Mouse (Mus musculus): Measurements from ENCODE around the gene Echs1. TPM values are rescaled to one million over a fixed set of nuclear protein-coding genes. Genes with fewer than 3 reads are reported as not detected.

Echs1 gene
- polyA plus RNA-seq (2014; fragmentation: Nextera tagmentation; extraction: Ambion mirVana): 158 and 171 TPM in 2 replicates

DNA sequence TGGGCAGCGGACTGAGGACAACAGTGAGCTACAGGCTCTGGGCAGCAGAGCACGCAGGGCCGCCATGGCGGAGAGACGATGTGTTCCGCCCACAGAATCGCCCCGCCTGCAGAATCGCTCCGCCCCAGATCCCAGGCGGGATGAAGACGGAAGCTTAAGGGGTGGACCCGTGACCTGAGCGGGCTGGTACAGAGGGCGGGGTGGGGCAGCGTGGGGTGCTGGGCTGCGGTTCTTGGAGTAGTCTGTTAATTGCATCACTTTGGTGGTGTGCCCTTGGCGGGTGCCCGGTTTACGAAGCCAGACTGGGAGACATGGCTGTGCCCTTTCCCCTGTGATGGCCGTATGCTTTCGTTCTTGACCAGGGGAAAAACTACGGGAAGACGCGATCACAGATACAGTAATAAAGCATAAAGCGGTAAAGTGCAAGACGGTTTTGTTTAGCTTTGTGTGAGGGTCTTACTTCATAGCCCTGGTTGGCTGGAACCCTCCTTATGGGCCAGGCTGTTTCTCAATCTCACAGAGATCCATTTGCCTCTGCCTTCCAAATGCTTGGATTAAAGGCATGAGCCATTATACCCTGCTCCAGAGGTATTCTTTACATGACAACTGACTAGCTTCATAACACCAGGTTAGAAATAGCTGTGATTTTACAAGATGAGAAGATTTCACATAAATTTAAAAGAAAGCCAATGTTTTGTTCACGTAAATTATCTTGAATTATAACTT, at the start of gene Echs1:
Gene Echs1, minus strand, starts transcription at position 148 of the 726 bp plus-strand sequence.
- Histone ChIP-seq H3K4me1 (ENCODE audit: control insufficient read depth, insufficient read depth, low read length) (no peaks in the 10 kb centered on the region), H3K9me3 (ENCODE audit: control insufficient read depth, low read depth, low read length) (no peaks in the 10 kb centered on the region), H3K9ac (replicated peaks; ENCODE audit: low read depth, low read length) (peak within 1 kb of the TSS; percentile 78), H3K4me2 (replicated peaks; ENCODE audit: low read depth, low read length) (peak within 1 kb of the TSS; percentile 91), H3K27ac (ENCODE audit: low read length) (peak within 1 kb of the TSS; percentile 78), H3K27me3 (ENCODE audit: control insufficient read depth, insufficient read depth, low read length) (no peaks in the 10 kb centered on the region), H3K4me3 (ENCODE audit: low read depth, low read length) (peak within 1 kb of the TSS; percentile 78), H3K36me3 (ENCODE audit: control insufficient read depth, insufficient read depth, low read length) (peaks cover 5% of the 10 kb centered on the region)
- peak; percentile 93 for ATAC-seq (ENCODE audit: insufficient number of reproducible peaks, insufficient read depth, low FRiP score, low read depth)
- 3% methylated on average over 28 of the region's 28 CpGs for WGBS

DNA sequence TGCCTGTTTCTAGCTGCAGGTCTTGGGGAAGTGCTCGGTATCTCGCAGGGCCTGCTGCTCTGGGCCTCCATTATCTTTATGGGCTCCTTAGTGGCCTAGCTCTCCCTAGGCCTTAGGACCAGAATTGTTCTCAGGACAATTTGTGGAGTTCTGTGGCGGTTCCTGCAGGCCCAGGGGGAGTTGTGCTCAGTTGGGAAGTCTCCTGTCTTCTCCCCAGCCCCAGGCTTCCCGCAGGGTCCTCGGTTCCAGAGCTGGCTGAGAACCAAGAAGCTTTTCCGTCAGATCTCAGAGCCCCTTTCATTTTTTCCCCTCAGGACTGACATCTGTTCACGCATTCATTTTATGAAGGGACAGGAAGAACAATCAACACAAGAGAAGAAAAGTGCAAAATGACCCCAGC, 48.4 kb upstream of the Echs1 start, which contains the start of gene Olfr522:
Gene Olfr522, minus strand, starts transcription at position 101 of the 400 bp plus-strand sequence.
- 76% methylated on average over 7 of the region's 7 CpGs for WGBS
- Histone ChIP-seq H3K27me3 (ENCODE audit: control insufficient read depth, insufficient read depth, low read length) (no peaks in the 10 kb centered on the region), H3K4me1 (ENCODE audit: control insufficient read depth, insufficient read depth, low read length) (no peaks in the 10 kb centered on the region), H3K36me3 (ENCODE audit: control insufficient read depth, insufficient read depth, low read length) (no peaks in the 10 kb centered on the region), H3K4me2 (replicated peaks; ENCODE audit: low read depth, low read length) (no peak within 1 kb of the TSS), H3K9me3 (ENCODE audit: control insufficient read depth, low read depth, low read length) (no peaks in the 10 kb centered on the region), H3K27ac (ENCODE audit: low read length) (no peak within 1 kb of the TSS), H3K4me3 (ENCODE audit: low read depth, low read length) (no peak within 1 kb of the TSS), H3K9ac (replicated peaks; ENCODE audit: low read depth, low read length) (no peak within 1 kb of the TSS)
- ATAC-seq (ENCODE audit: insufficient number of reproducible peaks, insufficient read depth, low FRiP score, low read depth): no peak

DNA sequence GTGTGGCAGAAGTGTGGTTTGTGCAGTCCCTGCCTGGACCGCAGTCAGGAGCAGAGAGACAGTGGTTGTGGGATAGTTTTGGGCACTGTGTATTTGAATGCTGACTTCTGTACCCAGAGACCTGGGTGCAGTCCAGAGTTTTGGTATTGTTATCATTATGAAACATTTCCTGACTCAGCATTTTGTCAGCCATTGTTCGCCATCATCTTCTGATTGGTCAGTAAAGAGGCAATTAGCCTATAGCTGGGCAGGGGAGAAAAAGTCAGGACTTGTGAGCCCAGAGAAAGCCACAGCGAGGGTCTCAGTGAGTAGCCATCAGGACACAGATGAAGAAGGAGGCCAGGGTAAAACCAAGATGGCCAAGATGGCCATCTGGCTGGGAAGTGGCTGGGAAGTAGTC, 44.1 kb upstream of the Echs1 start:
- no peak for ATAC-seq (ENCODE audit: insufficient number of reproducible peaks, insufficient read depth, low FRiP score, low read depth)
- Histone ChIP-seq H3K27ac (ENCODE audit: low read length) (no peak overlapping the region), H3K27me3 (ENCODE audit: control insufficient read depth, insufficient read depth, low read length) (no peaks in the 10 kb centered on the region), H3K4me1 (ENCODE audit: control insufficient read depth, insufficient read depth, low read length) (no peaks in the 10 kb centered on the region), H3K9ac (replicated peaks; ENCODE audit: low read depth, low read length) (no peak overlapping the region), H3K4me3 (ENCODE audit: low read depth, low read length) (no peak overlapping the region), H3K4me2 (replicated peaks; ENCODE audit: low read depth, low read length) (no peak overlapping the region), H3K9me3 (ENCODE audit: control insufficient read depth, low read depth, low read length) (no peaks in the 10 kb centered on the region), H3K36me3 (ENCODE audit: control insufficient read depth, insufficient read depth, low read length) (no peaks in the 10 kb centered on the region)
- 85% methylated on average over 3 of the region's 3 CpGs for WGBS

DNA sequence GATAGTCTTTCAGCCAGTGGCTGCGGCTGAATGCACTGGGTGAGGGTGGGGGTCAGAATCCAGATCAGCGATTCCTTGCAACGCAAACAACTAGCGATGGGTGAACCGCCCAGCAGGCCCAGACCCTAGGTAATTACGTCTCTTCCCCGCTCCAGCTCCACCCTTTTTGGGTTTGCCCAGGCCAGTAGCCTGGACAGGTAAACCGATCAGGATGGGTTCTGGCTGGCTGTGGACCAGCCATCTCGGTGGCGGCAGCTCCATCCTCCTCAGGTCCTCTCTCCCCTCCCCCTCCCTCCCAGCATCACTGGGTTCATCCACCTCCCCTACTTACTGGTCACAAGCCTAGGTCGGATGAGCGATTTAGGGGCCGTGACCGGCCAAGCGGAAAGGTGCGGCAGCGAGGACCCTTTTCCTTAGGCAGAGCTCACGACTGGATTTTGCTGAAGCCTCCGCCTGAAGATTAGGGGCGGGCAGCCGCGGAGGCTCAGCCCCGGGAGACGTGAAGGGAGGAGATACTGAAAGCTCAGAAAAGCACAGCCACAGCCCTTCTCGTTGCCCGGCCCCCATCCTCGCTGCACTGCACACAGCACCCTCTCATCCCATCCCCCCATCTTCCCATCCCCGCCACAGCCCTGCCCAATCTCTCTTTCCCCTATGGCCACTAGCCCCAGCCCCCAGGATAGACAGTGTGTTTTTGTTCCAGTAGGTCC, 38.1 kb upstream of the Echs1 start, which contains the start of gene Sprn:
Gene Sprn, minus strand, starts transcription at position 660 of the 710 bp plus-strand sequence.
- no peak for ATAC-seq (ENCODE audit: insufficient number of reproducible peaks, insufficient read depth, low FRiP score, low read depth)
- no peaks in the 10 kb centered on the region for H3K9me3 ChIP-seq (ENCODE audit: control insufficient read depth, low read depth, low read length)
- peaks cover 5% of the 10 kb centered on the region for H3K4me1 ChIP-seq (ENCODE audit: control insufficient read depth, insufficient read depth, low read length)
- peak within 1 kb of the TSS; percentile 34 for H3K4me2 ChIP-seq (replicated peaks; ENCODE audit: low read depth, low read length)
- no peaks in the 10 kb centered on the region for H3K36me3 ChIP-seq (ENCODE audit: control insufficient read depth, insufficient read depth, low read length)
- no peak within 1 kb of the TSS for H3K27ac ChIP-seq (ENCODE audit: low read length)
- WGBS: 3% methylated on average over 28 of the region's 28 CpGs
- peak within 1 kb of the TSS; percentile 20; the same call in 1 of the 2 replicates for H3K4me3 ChIP-seq (ENCODE audit: low read depth, low read length)
- peaks cover 11% of the 10 kb centered on the region; the same call in 1 of the 2 replicates for H3K27me3 ChIP-seq (ENCODE audit: control insufficient read depth, insufficient read depth, low read length)
- no peak within 1 kb of the TSS for H3K9ac ChIP-seq (replicated peaks; ENCODE audit: low read depth, low read length)

DNA sequence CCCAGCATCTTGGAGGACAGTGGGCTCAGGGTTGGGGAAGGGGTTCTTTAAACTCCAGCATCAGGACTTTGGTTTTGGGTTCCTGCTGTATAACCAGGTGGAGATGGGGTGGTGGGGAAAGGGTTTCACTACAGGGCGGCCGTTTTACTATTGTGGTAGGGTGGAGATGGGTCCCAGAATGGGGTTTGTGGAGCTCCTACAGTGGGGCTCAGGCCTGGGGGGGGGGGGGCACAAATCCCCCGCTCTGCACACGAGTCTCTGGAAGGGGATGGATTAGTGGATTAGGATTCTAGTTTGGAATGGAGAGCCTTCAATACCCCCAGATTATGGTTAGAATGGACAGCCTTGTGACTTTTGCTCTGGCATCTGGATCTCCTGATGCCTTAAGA, 37.5 kb upstream of the Echs1 start:
- H3K9ac ChIP-seq (replicated peaks; ENCODE audit: low read depth, low read length): no peak overlapping the region
- no peak overlapping the region for H3K27ac ChIP-seq (ENCODE audit: low read length)
- H3K9me3 ChIP-seq (ENCODE audit: control insufficient read depth, low read depth, low read length): no peaks in the 10 kb centered on the region
- H3K4me3 ChIP-seq (ENCODE audit: low read depth, low read length): 0 out of 2 replicates have a peak overlapping the region, but pooled peaks have one; percentile 20
- no peaks in the 10 kb centered on the region for H3K36me3 ChIP-seq (ENCODE audit: control insufficient read depth, insufficient read depth, low read length)
- H3K4me1 ChIP-seq (ENCODE audit: control insufficient read depth, insufficient read depth, low read length): peaks cover 5% of the 10 kb centered on the region
- peak overlapping the region; percentile 34 for H3K4me2 ChIP-seq (replicated peaks; ENCODE audit: low read depth, low read length)
- 28% methylated on average over 4 of the region's 4 CpGs for WGBS
- peaks cover 11% of the 10 kb centered on the region; the same call in 1 of the 2 replicates for H3K27me3 ChIP-seq (ENCODE audit: control insufficient read depth, insufficient read depth, low read length)
- ATAC-seq (ENCODE audit: insufficient number of reproducible peaks, insufficient read depth, low FRiP score, low read depth): no peak

DNA sequence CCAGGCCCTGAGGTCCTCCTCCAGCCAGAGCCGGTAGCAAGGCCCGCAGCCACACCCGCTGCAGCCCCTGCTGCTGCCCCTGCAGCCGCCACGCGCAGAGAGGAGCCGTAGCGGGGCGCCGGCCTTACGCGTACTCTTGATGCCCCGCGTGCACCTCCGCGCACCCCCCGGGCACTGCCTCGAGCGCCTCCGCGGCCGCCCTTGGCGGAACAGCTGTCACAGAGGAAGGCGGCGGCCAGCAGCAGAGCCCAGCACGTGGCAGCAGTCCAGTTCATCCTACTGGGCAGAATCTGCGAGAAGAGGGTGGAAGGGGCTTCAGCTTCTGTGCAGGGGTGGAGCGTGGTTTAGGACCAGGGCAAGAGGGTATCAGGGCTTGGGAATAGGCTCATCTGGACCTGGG, 37.1 kb upstream of the Echs1 start:
- H3K4me3 ChIP-seq (ENCODE audit: low read depth, low read length): 0 out of 2 replicates have a peak overlapping the region, but pooled peaks have one; percentile 20
- WGBS: 4% methylated on average over 28 of the region's 28 CpGs
- ATAC-seq (ENCODE audit: insufficient number of reproducible peaks, insufficient read depth, low FRiP score, low read depth): no peak
- H3K4me2 ChIP-seq (replicated peaks; ENCODE audit: low read depth, low read length): peak overlapping the region; percentile 31
- H3K9me3 ChIP-seq (ENCODE audit: control insufficient read depth, low read depth, low read length): no peaks in the 10 kb centered on the region
- H3K27ac ChIP-seq (ENCODE audit: low read length): no peak overlapping the region
- H3K36me3 ChIP-seq (ENCODE audit: control insufficient read depth, insufficient read depth, low read length): no peaks in the 10 kb centered on the region
- H3K9ac ChIP-seq (replicated peaks; ENCODE audit: low read depth, low read length): peak overlapping the region; percentile 26; the same call in 1 of the 2 replicates
- peaks cover 11% of the 10 kb centered on the region; the same call in 1 of the 2 replicates for H3K27me3 ChIP-seq (ENCODE audit: control insufficient read depth, insufficient read depth, low read length)
- peaks cover 5% of the 10 kb centered on the region for H3K4me1 ChIP-seq (ENCODE audit: control insufficient read depth, insufficient read depth, low read length)

DNA sequence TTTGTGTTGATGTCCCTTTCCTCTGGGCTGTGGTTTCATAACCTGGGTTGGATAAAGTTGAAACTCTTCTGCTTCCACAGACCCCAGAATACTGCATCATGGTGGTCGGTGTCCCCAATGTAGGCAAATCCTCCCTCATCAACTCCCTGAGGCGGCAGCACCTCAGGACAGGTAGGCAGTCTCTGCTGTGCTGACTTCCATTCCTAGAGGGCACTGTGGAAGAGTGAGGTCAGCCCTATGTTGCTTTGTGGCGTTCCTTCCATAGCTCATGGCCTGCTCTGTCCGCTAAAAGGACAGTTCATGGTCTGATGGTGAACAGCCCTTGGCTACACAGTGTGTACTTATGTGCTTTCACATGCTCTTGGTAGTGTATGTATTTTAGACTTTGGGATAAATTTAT, 28.3 kb upstream of the Echs1 start:
- no peaks in the 10 kb centered on the region for H3K4me1 ChIP-seq (ENCODE audit: control insufficient read depth, insufficient read depth, low read length)
- 88% methylated on average over 4 of the region's 4 CpGs for WGBS
- H3K36me3 ChIP-seq (ENCODE audit: control insufficient read depth, insufficient read depth, low read length): no peaks in the 10 kb centered on the region; the same call in 1 of the 2 replicates
- H3K4me3 ChIP-seq (ENCODE audit: low read depth, low read length): no peak overlapping the region
- no peak overlapping the region for H3K4me2 ChIP-seq (replicated peaks; ENCODE audit: low read depth, low read length)
- H3K27ac ChIP-seq (ENCODE audit: low read length): no peak overlapping the region
- H3K9ac ChIP-seq (replicated peaks; ENCODE audit: low read depth, low read length): no peak overlapping the region
- H3K9me3 ChIP-seq (ENCODE audit: control insufficient read depth, low read depth, low read length): no peaks in the 10 kb centered on the region
- no peak for ATAC-seq (ENCODE audit: insufficient number of reproducible peaks, insufficient read depth, low FRiP score, low read depth)
- no peaks in the 10 kb centered on the region for H3K27me3 ChIP-seq (ENCODE audit: control insufficient read depth, insufficient read depth, low read length)

DNA sequence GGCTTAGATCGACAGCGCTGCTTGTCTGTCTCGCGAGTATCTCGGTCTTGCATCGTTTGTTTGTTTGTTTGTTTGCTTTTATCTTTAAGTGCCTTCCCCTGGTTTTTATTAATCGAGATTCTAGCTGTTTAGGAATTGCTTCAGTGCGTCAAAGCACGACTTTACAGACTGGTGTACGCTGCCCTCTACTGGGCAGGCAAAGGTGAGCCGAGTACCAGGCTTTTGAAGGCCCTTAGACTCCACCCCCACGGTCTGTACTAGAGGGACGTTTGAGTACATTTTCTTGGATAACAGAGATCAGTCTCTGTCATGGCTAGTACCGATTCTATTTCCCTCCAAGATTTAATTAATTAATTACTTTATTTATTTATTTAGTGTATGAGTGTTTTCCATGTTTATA, 25.1 kb upstream of the Echs1 start:
- WGBS: 6% methylated on average over 14 of the region's 14 CpGs
- no peak for ATAC-seq (ENCODE audit: insufficient number of reproducible peaks, insufficient read depth, low FRiP score, low read depth)
- Histone ChIP-seq H3K4me3 (ENCODE audit: low read depth, low read length) (no peak overlapping the region), H3K4me2 (replicated peaks; ENCODE audit: low read depth, low read length) (no peak overlapping the region), H3K4me1 (ENCODE audit: control insufficient read depth, insufficient read depth, low read length) (peaks cover 4% of the 10 kb centered on the region), H3K27ac (ENCODE audit: low read length) (no peak overlapping the region), H3K9ac (replicated peaks; ENCODE audit: low read depth, low read length) (no peak overlapping the region), H3K36me3 (ENCODE audit: control insufficient read depth, insufficient read depth, low read length) (no peaks in the 10 kb centered on the region; the same call in 1 of the 2 replicates), H3K27me3 (ENCODE audit: control insufficient read depth, insufficient read depth, low read length) (no peaks in the 10 kb centered on the region), H3K9me3 (ENCODE audit: control insufficient read depth, low read depth, low read length) (no peaks in the 10 kb centered on the region)
